Mouse (Mus musculus) lung, postnatal 0 days (tissue): ENCODE data around the gene Med24. TPM values are rescaled to one million over a fixed set of nuclear protein-coding genes. Genes with fewer than 3 reads are reported as not detected.

Experiments used
- ATAC-seq: fragments of 200-750 bp; cut with Nextera tagmentation; 2 replicates; pipeline ENCODE4 v1.8.0; 2017; ENCODE audit warnings: moderate library complexity
- DNase-seq: peaks from one replicate; pipeline ENCODE4 v3.0.0-alpha.2; 2016; ENCODE audit warnings: low spot score
- H3K27ac ChIP-seq: fragments of 300-500 bp; sonication (generic); 2 replicates; pipeline ENCODE4 v1.5.1; 2014; ENCODE audit warnings: antibody characterized with exemption, mild to moderate bottlenecking, low read length, mixed read lengths
- H3K27me3 ChIP-seq: fragments of 300-500 bp; sonication (generic); replicated peaks from 2 replicates; pipeline ENCODE4 v1.6.1; 2014; ENCODE audit warnings: low read length, mixed read lengths; ENCODE audit not compliant: insufficient read depth
- H3K36me3 ChIP-seq: fragments of 300-500 bp; sonication (generic); 2 replicates; pipeline ENCODE4 v1.6.1; 2014; ENCODE audit warnings: low read length, mixed read lengths; ENCODE audit not compliant: insufficient read depth
- H3K4me1 ChIP-seq: fragments of 300-500 bp; sonication (generic); 2 replicates; pipeline ENCODE4 v1.6.1; 2014; ENCODE audit warnings: antibody characterized with exemption, low read depth, low read length, mixed read lengths; ENCODE audit not compliant: insufficient read depth
- H3K4me2 ChIP-seq: fragments of 300-500 bp; sonication (generic); replicated peaks from 2 replicates; pipeline ENCODE4 v1.6.1; 2014; ENCODE audit warnings: low read depth, mild to moderate bottlenecking, low read length, moderate library complexity, mixed read lengths
- H3K4me3 ChIP-seq: fragments of 300-500 bp; sonication (generic); 2 replicates; pipeline ENCODE4 v1.5.1; 2014; ENCODE audit warnings: low read depth, low read length
- H3K9ac ChIP-seq: fragments of 300-500 bp; sonication (generic); replicated peaks from 2 replicates; pipeline ENCODE4 v1.6.1; 2014; ENCODE audit warnings: low read depth, mild to moderate bottlenecking
- H3K9me3 ChIP-seq: fragments of 300-500 bp; sonication (generic); 2 replicates; pipeline ENCODE4 v1.6.1; 2016; ENCODE audit warnings: low read length, mixed read lengths
- CTCF ChIP-seq: IDR thresholded peaks from 2 replicates; pipeline ENCODE4 v1.5.1; 2016; ENCODE audit warnings: antibody characterized with exemption, mild to moderate bottlenecking
- EP300 ChIP-seq: IDR thresholded peaks from 2 replicates; pipeline ENCODE4 v1.6.1; 2016; ENCODE audit warnings: antibody characterized with exemption, mild to moderate bottlenecking, control low read depth
- WGBS: fragments of 180-500 bp; shearing (Covaris S2); extraction: QIAGEN DNeasy Blood & Tissue Kit; methylation state at CpG from one replicate; pipeline ENCODE4 v1.1.7; 2014; 5-methylcytosine and 5-hydroxymethylcytosine counted together
- polyA plus RNA-seq: library from polyadenylated mRNA; unstranded; fragments of >200 nt; fragmentation: Nextera tagmentation; extraction: Ambion mirVana; gene quantifications from 2 replicates; pipeline ENCODE4 v1.2.1, GENCODE M21; 2015

The Med24 gene
- polyA plus RNA-seq, 1 experiment from 2014 or later: 20.6 TPM

GRCm38 (mm10) chr11:98731134-98731533 is 1.9 kb upstream of the Med24 start:
- DNase-seq (peak; percentile 25), ATAC-seq (no peak)
- Histone ChIP-seq H3K4me1 (peaks cover 7% of the 10 kb centered on the region; the same call in 1 of the 2 replicates), H3K27ac (no peak overlapping the region; the same call in 1 of the 2 replicates), H3K27me3 (no peaks in the 10 kb centered on the region), H3K9me3 (no peaks in the 10 kb centered on the region), H3K4me2 (no peak overlapping the region), H3K36me3 (no peaks in the 10 kb centered on the region), H3K9ac (no peak overlapping the region), H3K4me3 (no peak overlapping the region)
- TF ChIP-seq EP300: no peak
- TF ChIP-seq CTCF: no peak
- 45% methylated on average over 5 of the region's 5 CpGs for WGBS

- Histone ChIP-seq H3K9me3 (no peaks in the 10 kb centered on the region), H3K9ac (no peak overlapping the region), H3K4me1 (peaks cover 7% of the 10 kb centered on the region; the same call in 1 of the 2 replicates), H3K36me3 (no peaks in the 10 kb centered on the region), H3K4me3 (no peak overlapping the region), H3K27me3 (no peaks in the 10 kb centered on the region), H3K27ac (no peak overlapping the region; the same call in 1 of the 2 replicates), H3K4me2 (no peak overlapping the region)
- WGBS: 32% methylated on average over 4 of the region's 4 CpGs
- no peak for ATAC-seq
- DNase-seq: no peak
- no peak for TF ChIP-seq CTCF
- TF ChIP-seq EP300: no peak
Observed at GRCm38 (mm10) chr11:98730727-98731126, 1.5 kb upstream of the Med24 start.

GRCm38 (mm10) chr11:98725926-98726506 is 3.2 kb downstream of the Med24 start:
- no peak for DNase-seq
- Histone ChIP-seq H3K27ac (no peak overlapping the region), H3K4me3 (no peak overlapping the region), H3K9ac (no peak overlapping the region), H3K4me1 (peaks cover 17% of the 10 kb centered on the region; the same call in 1 of the 2 replicates), H3K4me2 (no peak overlapping the region), H3K27me3 (no peaks in the 10 kb centered on the region), H3K36me3 (0 out of 2 replicates have a peak, but pooled peaks cover 6% of the 10 kb centered on the region), H3K9me3 (no peaks in the 10 kb centered on the region)
- no peak for TF ChIP-seq EP300
- TF ChIP-seq CTCF: no peak
- ATAC-seq: no peak
- 93% methylated on average over 15 of the region's 15 CpGs for WGBS

DNA sequence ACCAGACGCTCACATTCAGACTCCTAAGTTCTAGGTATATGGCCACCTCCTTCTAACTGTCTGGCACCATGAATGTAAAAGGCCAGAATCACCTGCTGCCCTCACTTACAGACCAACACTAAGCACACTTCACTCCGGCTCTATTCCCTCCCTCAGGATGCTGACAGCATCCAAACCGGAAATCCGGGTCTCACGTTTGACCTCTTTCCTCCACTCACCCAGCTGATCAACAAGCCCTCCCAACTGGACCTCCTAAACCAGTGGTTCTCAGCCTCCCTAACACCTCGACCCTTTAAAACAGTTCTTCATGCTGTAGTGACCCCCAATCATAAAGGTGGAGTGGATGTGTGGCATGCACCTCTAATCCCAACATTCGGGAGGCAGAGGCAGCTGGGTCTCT is 6.1 kb downstream of the Med24 start:
- peaks cover 15% of the 10 kb centered on the region; the same call in 1 of the 2 replicates for H3K4me1 ChIP-seq
- H3K4me2 ChIP-seq: no peak overlapping the region
- no peak for TF ChIP-seq CTCF
- TF ChIP-seq EP300: no peak
- H3K9ac ChIP-seq: no peak overlapping the region
- 0 out of 2 replicates have a peak, but pooled peaks cover 6% of the 10 kb centered on the region for H3K36me3 ChIP-seq
- no peak overlapping the region for H3K4me3 ChIP-seq
- DNase-seq: no peak
- 0 out of 2 replicates have a peak overlapping the region, but pooled peaks have one; percentile 27 for H3K27ac ChIP-seq
- H3K27me3 ChIP-seq: no peaks in the 10 kb centered on the region
- H3K9me3 ChIP-seq: no peaks in the 10 kb centered on the region
- 43% methylated on average over 7 of the region's 7 CpGs for WGBS
- ATAC-seq: no peak

GRCm38 (mm10) chr11:98721458-98722226 is 7.6 kb downstream of the Med24 start:
- Histone ChIP-seq H3K4me2 (no peak overlapping the region), H3K27ac (peak overlapping the region; percentile 81), H3K9ac (no peak overlapping the region), H3K36me3 (0 out of 2 replicates have a peak, but pooled peaks cover 11% of the 10 kb centered on the region), H3K27me3 (no peaks in the 10 kb centered on the region), H3K4me1 (peaks cover 16% of the 10 kb centered on the region; the same call in 1 of the 2 replicates), H3K4me3 (no peak overlapping the region), H3K9me3 (no peaks in the 10 kb centered on the region)
- WGBS: 29% methylated on average over 24 of the region's 24 CpGs
- DNase-seq (peak; percentile 95), ATAC-seq (peak; percentile 85)
- TF ChIP-seq CTCF (peak; percentile 73), EP300 (peak; percentile 43; the same call in 1 of the 2 replicates)

DNA sequence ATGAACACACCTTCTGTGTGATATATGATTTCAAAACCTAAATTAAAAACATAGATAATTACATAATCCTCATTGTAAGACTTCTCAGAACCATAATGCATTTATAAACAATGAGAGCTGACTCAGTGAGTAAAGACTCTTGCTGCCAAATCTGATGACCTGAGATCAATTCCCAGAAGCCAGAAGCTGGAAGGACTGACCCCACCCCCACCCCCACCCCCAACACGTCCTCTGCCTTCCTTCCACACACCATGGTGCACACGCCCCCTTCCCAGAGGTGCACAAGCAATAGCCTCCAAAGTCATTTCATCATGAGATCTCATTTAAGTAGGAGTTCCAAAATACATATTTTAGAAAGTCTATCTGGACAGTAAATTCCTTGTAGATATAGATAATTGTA is 8.5 kb downstream of the Med24 start:
- ATAC-seq: no peak
- H3K9ac ChIP-seq: no peak overlapping the region
- no peak overlapping the region for H3K4me3 ChIP-seq
- H3K4me2 ChIP-seq: no peak overlapping the region
- DNase-seq: peak; percentile 48
- peak overlapping the region; percentile 81 for H3K27ac ChIP-seq
- H3K4me1 ChIP-seq: peaks cover 16% of the 10 kb centered on the region; the same call in 1 of the 2 replicates
- WGBS: 71% methylated on average over 2 of the region's 2 CpGs
- H3K36me3 ChIP-seq: 0 out of 2 replicates have a peak, but pooled peaks cover 11% of the 10 kb centered on the region
- TF ChIP-seq CTCF (no peak), EP300 (no peak)
- H3K27me3 ChIP-seq: no peaks in the 10 kb centered on the region
- no peaks in the 10 kb centered on the region for H3K9me3 ChIP-seq
